Mouse (Mus musculus) urinary bladder, postnatal 10 days (tissue): ENCODE measurements around the gene Acvr1.

Source experiments
- DNase-seq: peaks from one replicate; pipeline ENCODE4 v3.0.0; 2022; ENCODE audit warnings: low spot score

Acvr1 gene

DNA sequence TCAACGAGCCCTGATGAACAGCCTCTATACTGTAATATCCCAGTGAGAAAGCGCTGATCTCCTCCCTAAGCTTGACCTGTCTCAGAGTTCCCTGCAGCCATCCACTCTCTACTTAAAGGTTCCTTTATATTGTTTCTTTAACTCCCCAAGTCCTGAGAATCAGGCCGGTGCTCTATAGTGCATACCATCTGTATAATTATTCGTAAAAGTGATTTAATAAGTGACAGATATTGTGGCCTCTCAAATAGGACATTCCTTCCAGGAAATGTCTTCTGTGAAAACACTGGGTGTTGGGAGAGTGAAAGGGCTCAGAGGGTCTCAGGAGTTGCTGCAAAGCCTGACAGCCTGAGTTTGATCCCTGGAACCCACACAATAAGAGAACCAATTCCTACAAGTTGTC, 88.8 kb downstream of the Acvr1 start:
- DNase-seq, result no peak

DNA sequence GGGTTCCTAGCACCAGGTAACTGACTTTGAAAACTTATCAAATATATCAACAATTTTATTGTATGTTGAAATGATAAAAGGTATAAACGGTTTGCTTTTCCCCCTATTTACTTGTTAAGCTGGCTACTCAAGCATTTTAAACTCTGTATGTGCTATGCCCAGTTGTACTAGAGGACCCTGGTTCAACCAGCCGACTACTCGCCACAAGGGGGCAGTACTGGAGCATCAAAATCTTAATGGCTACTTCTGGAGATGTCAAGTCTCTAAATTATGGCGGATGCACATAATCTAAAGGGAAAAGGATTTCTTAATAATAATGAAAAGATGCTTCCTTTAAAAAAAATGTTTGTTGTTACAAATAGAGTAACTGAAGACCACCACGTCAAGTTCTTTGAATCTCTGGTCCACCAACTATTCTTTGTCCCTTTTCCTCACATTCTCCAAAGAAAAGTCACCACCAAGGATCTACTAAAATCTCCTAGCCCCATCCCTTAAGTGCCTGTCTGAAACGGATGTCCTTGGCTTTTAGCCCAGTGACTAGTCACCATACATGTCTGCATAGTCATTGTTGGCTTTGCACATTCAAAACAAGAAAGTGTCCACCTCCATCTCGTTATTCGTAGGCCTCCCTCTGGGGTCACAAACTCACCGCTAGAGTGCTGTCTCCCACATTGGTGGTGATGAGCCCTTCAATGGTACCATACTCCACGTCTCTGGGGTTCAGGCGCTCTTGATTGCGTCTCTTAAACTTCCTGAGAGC, 89.8 kb downstream of the Acvr1 start:
- DNase-seq, result peak; percentile 58

DNA sequence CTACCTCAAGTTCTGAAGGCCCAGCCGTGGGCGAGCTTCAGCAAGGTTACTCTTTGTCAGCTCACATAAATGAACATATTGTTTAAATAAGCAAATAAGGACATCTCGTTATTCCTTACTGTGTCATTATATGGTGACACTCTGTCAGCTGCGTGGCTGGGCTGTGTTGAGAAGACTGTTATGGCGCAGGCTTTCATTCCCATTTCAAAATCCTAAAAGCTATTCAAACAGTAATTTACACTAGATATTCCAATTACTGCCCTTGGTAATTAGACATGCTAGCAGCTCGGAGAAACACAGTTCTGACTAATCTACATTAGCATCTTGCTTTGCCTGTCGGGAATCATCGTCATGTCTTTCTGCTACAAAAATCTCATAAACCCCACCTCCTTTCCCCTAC, 91.4 kb downstream of the Acvr1 start:
- DNase-seq, result no peak

DNA sequence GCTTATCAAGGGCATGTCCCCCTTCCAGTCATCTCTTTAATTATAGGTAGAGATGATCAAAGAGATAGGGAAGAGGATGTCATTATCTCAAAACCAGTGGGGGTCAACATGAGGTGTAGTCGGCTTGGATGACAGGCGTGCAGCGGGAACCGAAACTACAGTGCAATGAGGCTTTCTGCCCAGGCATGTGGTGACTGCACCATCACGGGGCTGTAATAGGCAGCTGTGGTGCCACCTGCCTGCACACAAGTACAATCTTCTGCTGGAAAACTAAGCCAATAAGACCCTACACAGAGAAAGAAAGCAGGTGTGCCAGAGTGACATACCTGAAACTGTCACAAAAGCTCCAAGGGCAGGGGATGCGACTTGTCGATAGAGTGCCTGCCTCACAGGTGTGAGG, 96.7 kb downstream of the Acvr1 start:
- DNase-seq, result no peak

DNA sequence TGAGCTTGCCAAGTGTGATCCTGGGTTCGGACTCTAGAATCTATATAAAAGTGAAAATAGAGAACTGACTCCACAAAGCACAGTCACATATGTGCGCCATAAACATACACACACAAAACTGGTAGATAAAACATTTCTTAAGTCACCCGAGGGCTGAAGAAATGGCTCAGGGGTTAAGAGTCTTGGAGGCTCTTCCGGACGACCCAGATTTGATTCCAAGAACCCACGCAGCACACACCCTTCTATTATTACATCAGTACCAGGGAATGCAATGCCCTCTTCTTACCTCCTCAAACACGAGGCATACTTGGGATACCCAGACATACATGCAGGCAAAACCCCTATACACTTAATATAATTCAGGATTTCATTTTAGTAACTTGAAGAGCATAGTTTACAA, 97.1 kb downstream of the Acvr1 start, which contains the start of gene Gm17409:
Gm17409 (plus strand) TSS at position 301 of the 400 bp plus-strand sequence.
- no peak for DNase-seq

DNA sequence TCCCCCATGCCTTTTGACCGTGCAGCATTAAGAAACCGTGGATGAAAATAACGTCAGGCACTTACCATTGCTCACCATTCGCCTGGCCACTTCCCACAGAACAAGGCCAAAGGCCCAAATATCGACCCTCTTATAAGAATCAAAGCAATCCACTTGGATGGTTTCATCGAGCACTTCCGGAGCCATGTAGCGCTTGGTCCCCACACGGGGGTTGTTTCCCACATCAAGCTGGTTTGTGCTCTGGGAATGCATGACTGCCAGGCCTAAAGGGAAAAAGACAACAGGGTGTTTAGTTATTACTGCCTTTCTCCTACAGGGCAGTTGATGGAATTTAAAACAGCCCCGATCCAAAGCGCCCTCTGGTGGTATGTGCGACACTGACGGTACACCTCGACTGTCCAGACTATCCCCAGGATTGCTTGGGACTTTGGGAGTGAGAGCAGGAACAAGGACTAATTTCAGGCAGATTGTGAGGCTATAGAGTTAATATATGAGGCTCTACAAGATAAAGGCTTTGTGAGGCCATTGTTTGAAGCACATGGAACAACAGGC, 108.1 kb downstream of the Acvr1 start:
- DNase-seq, result no peak

DNA sequence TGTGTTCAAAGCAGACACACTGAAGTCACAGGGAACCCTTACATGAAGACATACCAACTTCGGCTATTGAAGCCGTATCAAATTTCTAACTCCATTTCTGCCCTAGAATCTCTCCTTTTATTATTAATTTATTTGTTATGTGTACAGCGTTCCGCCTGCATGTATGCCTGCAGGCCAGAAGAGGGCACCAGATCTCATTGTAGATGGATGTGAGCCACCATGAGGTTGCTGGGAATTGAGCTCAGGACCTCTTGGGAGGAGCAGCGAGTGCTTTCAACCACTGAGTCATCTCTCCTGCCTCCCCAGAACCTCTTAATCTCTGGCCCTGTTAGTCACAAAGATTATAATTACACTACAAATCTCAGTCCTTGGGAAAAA, 109.5 kb downstream of the Acvr1 start:
- no peak for DNase-seq

DNA sequence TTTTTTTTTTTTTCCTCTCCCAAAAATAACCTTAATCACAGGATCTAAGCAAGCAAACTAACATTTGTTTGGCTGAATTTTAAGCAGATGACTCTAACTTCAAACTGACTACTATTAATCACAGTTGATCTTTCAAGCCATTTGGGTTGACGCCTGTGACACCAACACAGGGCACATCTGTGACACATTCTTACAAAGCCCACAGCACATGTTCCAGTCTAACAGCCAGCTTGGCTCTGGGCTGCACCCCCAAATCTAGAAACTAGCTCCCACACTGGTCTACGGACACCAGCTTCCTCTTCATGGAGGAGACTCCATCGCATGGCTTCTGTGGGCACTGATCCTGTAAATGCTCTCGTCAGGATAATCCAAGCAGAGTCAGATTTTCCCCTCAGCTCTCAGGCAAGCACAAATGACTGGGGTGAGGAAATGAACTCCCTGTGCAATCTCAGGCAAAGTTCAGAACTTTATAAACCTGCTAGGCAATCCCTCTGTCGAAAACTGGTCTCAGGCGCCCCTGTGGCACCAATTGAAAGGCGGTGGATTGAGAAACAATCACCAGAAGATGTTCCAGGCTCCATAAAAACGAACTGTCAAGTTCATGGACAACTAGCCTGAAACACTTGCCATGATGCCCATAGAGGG, 110.0 kb downstream of the Acvr1 start:
- no peak for DNase-seq

DNA sequence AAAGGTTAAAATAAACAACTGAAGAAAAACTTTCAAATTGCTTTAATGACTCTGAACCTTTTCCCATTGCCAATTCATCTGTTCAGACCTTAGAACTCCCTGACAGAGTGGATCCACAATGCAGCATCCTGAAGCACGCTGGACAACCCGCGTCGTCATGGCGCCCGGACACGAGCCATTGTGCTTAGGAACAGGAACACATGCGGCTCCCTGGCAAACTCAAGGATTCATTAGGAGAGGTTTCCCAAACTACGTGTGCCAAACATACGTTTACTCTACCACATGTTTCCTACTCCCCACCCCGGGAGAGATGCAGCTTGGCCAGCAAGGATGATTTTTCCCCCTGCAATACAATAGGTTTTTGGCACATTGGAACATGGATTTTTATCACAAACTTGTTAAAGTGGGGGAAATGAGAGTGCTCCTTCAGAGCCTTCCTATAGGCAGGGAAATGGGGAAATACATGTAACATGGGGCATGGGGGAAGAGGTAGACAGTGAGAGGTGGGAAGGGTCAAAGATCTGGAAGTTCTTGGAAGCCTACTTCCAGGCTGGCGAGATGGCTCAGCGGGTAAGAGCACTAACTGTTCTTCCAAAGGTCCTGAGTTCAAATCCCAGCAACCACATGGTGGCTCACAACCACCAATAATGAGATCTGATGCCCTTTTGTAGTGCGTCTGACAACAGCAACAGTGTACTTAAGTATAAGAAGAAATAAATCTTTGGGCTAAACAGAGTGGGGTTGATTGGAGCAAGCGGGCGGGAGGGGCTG, 112.7 kb downstream of the Acvr1 start:
- DNase-seq, result no peak

DNA sequence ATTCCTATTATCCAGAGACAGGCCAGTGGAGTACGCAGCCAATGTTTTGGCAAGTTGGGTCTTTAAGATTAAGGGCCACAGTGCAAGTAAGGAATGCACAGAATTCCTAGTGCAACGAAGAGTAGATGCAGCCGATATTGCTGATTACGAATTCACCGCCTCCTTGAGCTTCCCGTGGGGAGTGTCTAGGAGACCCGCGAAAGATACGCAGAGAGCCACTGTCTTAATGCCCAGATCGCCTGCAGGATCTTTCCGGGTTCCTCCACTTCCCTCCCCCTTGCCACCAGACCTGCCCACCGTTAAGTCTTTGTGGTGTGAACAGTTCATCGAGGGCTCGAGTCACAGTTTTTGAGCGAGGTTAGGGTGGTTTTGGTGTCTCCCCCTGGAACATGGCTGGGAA, 120.0 kb downstream of the Acvr1 start:
- no peak for DNase-seq

DNA sequence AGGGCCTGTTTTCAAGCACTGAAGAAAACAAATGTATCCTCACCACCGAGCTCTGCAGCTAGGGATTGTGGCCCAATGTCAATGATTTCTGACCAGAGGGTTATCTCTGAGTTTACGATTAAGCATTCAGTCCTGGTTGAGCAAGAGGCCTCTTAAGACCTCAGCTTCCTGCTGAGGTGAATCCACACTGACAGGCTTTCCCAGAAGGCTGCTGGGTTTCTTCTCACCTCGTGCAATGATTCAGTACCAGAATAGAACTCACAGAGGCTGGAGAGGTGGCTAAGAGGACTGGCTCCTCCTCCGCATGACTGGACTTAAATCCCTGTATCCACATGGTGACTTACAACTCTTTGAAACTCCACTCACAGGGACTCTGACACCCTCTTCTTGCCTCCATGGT, 123.8 kb downstream of the Acvr1 start:
- no peak for DNase-seq

DNA sequence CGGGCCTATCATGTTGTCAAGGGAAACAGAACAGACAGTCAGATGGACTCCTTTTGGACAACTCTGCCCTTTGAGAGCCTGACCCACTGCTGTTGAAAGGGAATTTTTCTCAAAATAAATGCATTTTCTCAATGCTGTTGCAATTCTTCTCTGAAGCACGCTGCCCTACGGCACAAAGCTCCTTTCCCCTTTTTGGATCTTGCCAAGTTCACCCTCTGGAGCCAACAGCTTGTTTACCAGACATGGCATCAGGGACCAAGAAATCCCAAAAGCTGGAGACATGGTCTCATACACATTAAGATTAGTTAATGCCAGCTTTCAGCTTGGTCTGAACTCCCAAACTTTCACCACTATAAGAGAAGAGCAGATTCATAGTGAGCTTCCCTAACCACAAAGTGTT, 130.0 kb downstream of the Acvr1 start:
- no peak for DNase-seq

DNA sequence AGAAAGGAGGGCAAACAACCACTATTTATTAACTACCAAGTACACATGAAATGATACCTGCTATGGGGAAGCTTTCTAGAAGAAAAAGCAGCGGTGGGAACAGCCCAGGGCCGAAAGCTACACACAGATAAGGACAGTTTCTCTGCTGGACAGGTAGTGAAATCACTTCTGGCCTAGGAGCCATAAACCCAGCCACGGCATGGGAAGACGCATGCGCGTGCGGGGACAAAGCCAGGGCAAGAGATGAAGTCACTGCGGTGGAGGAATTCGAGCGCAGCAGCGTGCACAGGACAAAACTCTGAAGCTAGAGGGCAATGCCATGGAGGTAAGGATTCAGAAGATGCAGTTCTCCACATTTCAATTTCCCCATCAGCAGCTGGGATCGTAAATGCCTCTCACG, 131.4 kb downstream of the Acvr1 start:
- no peak for DNase-seq

DNA sequence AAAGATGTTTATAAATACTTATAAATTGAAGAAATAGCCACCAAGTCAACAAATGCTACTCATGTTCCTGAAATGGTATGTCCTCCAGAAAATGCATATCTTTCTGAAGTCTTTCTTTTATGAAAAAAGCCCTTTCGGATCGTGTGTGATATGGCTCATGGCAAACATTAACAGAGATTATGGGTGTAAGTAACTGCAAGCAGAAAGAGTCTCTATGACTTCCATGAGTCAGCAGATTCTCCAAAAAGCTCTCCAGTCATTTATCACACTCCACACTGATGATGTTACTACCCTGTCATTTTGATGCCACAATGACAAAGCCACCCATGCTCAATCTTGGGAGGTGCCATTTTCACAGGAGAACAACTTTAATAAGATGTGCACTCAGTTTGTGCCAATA, 132.5 kb downstream of the Acvr1 start:
- no peak for DNase-seq

DNA sequence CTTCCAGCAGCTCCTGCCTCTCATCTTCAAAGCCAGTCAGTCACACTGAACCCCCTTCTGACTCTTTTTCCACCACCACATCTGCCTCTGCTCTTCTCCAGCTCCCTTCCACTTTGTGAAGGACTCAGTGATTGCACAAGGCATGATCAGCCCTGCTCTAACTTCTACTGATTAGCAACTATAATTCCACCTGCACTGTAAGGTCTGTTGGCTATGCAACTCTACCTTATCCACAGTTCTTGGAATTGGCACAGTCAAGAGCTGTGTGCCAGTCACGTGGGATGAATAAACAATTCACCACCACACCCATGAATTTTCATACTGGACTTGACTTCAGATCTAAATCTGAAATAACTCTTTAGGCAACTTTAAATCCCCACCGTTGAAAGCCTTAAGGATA, 133.6 kb downstream of the Acvr1 start:
- no peak for DNase-seq

DNA sequence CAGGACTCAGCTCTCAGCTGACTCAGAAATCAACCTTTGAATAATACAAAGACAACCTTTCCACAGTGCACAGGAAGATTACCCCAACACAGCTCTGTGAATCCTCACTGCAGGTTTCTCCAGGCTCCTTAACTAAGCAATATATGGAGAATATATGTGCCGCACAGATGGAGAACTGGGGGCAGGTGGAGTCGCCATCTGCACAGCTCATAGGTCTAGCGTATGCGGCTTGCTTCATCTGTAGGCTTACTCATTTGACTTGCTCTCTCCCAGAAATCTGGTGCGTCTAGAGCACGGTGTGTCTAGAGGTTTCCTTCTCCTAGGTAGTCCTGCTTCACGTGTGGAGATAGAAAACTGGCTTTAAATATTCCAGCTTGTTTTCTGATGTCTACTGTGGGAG, 134.7 kb downstream of the Acvr1 start:
- DNase-seq, result no peak

DNA sequence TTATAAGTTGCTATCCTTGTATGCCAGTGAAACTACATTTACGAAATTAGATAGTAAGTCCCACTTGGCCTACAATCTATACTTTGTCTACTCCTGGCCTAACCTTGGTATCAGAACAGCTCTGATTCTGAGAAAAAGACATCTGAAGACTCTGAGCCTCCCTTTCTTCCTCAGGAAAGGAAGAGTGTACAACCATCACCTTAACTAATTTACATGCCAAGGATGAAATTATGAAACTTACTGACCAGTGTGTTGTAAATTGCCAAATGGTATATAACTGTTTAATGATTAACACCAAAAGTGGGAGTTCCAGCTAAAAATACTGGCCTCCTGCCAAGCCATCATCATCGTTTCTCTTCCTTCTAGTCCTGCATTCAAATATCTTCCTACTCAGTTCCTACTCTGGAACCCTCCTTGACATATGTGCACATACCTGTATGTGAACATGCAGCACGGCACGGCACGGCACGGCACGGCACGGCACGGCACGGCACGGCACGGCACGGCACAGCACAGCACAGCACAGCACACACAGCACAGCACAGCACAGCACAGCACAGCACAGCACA, 141.4 kb downstream of the Acvr1 start:
- DNase-seq, result no peak

DNA sequence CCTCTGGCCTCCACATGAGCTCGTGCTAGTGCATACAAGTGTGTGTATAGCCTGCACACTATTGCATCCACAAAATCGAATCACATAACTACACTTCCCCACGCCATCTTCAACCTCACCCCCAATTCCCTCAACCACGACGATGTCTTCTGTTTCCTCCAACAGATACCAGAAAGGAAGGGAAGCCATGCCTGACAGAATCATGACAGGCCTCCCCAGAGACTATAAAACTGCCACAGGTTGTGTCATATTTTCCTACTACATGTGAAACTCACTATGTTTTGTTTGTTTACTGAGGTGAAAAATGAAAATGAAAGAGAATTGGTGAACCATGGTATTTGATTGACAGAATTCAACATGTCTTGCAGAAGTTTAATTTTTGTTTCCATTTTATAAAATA, 143.6 kb downstream of the Acvr1 start:
- no peak for DNase-seq

DNA sequence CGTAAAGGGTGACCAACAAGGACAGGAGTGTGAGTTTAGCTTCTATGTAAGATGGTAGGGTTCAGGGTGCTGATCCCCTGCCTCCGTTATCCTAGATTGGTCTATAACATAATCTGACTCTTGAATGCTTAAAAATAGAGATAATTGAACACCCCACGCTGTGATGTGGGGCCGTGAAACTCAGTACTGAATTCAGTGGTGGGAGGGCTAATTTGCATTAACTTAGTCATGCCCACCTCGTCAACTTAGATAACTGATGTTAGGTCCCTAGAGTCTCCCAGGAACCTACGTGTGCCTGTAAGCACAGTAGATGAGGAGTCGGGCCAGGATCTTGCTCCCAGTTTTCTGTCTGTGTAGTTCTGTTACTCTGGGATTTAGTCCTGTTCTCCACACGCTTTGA, 147.4 kb downstream of the Acvr1 start:
- no peak for DNase-seq

DNA sequence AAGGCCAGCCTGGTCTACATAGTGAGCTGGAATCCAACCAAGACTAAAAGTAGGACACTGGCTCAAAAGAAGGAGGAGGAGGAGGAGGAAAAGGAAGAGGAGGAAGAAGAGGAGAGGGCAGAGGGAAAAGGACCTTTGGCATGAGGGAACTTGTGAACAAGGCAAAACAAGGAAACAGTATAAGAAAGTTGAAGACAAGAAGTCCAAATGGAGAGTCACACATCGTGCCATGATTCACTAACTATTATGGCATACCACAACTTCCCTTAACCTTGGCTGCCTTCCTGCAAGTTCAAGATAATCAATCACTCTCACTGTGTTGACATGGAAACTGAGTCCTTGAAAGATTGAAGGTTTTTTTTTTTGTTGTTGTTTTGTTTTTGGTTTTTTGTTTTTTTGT, 148.8 kb downstream of the Acvr1 start:
- no peak for DNase-seq

DNA sequence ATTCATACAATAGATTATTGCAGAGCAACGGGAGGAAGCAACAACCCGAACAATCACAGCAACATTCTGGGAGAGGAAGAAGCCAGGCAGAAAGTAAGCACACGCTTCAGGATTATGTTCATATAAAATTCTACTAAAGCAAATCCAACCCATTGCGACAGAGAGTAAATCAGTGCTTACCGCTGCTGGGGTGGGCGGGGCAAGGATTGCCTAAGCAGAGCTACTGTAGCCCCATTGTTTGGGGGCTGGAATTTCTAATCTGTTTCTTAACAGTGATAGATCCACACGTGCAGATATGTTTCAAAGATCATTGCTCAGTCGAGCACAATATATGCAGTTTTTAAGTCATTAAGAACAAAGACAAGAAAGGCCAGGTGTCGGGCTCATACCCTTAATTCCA, 149.3 kb downstream of the Acvr1 start:
- no peak for DNase-seq

DNA sequence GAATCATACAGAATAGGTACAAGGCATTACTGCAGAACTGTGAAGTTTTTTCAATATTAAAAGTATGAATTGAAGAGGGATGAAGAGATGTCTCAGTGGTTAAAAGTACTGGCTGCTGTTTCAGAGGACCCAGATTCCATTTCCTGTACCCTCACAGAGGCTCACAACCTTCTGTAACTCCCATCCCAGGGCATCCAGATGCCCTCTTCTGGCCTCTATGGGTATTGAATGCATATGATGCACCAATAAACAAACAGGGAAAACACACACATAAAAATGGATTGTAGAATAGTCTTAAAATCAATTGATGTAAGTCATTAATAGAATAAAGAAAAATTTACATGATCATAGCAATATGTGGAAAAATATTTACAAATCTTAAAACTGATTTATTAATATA, 151.9 kb downstream of the Acvr1 start:
- DNase-seq, result no peak
